8 mouse cellular contexts compared by ENCODE assay signal in genomic region chr2:112367222-112367621, GRCm38 (mm10). TPM values are rescaled to one million over a fixed set of nuclear protein-coding genes. Genes with fewer than 3 reads are reported as not detected.
DNase-seq lines count a peak whose midpoint lies in the region; ATAC-seq and TF ChIP-seq lines count a peak whose summit lies in the region.

No protein-coding gene starts in this region.

- DNase-seq in layer of hippocampus, adult 2 months (ENCODE audit: low spot score in 2 of 2), result no peak
- no peak for DNase-seq in layer of hippocampus, postnatal 14 days (ENCODE audit: low spot score in 2 of 2)
- peak; percentile 34 for DNase-seq in adipocyte (ENCODE audit: low spot score)
- DNase-seq in urinary bladder, adult 18-20 months (ENCODE audit: low spot score in 2 of 2), result no peak
- no peak for DNase-seq in frontal cortex, postnatal 36 days (ENCODE audit: low spot score in 2 of 2)

- peak overlapping the region; percentile 85 for H3K4me3 ChIP-seq in layer of hippocampus, adult 2 months
- peak overlapping the region; percentile 92 for H3K4me3 ChIP-seq in forebrain, embryonic 13.5 days
- H3K4me3 ChIP-seq in limb, embryonic 13.5 days, result peak overlapping the region; percentile 89
- H3K4me3 ChIP-seq in neural tube, embryonic 14.5 days (ENCODE audit: low read depth, low read length), result peak overlapping the region; percentile 58

- TF ChIP-seq CTCF in layer of hippocampus, adult 2 months (conservative IDR thresholded peaks at IDR 0.05), result no peak

- H3K9me3 ChIP-seq in forebrain, embryonic 13.5 days (replicated peaks), result no peaks in the 10 kb centered on the region
- no peaks in the 10 kb centered on the region for H3K9me3 ChIP-seq in limb, embryonic 13.5 days
- no peaks in the 10 kb centered on the region for H3K9me3 ChIP-seq in neural tube, embryonic 14.5 days (ENCODE audit: control insufficient read depth, low read length)

- ATAC-seq in forebrain, embryonic 13.5 days, result peak; percentile 26; the same call in 1 of the 2 replicates
- no peak for ATAC-seq in limb, embryonic 13.5 days (ENCODE audit: low FRiP score, low read depth)
- peak; percentile 64; the same call in 1 of the 2 replicates for ATAC-seq in neural tube, embryonic 14.5 days (ENCODE audit: low read depth)

- H3K4me1 ChIP-seq in forebrain, embryonic 13.5 days, result peaks cover 16% of the 10 kb centered on the region
- H3K4me1 ChIP-seq in limb, embryonic 13.5 days, result peaks cover 12% of the 10 kb centered on the region
- peaks cover 11% of the 10 kb centered on the region; the same call in 1 of the 2 replicates for H3K4me1 ChIP-seq in neural tube, embryonic 14.5 days (ENCODE audit: control insufficient read depth, insufficient read depth, low read length)

- H3K36me3 ChIP-seq in forebrain, embryonic 13.5 days (ENCODE audit: poor library complexity, severe bottlenecking), result peaks cover 29% of the 10 kb centered on the region
- H3K36me3 ChIP-seq in limb, embryonic 13.5 days, result peaks cover 25% of the 10 kb centered on the region
- H3K36me3 ChIP-seq in neural tube, embryonic 14.5 days (ENCODE audit: control insufficient read depth, insufficient read depth, low read length), result peaks cover 7% of the 10 kb centered on the region

- H3K27me3 ChIP-seq in forebrain, embryonic 13.5 days, result no peaks in the 10 kb centered on the region
- no peaks in the 10 kb centered on the region for H3K27me3 ChIP-seq in limb, embryonic 13.5 days
- no peaks in the 10 kb centered on the region for H3K27me3 ChIP-seq in neural tube, embryonic 14.5 days (ENCODE audit: control insufficient read depth, insufficient read depth, low read length)

- 21% methylated on average over 15 of the region's 15 CpGs for WGBS in forebrain, embryonic 13.5 days
- WGBS in limb, embryonic 13.5 days, result 18% methylated on average over 15 of the region's 15 CpGs
- 23% methylated on average over 15 of the region's 15 CpGs for WGBS in neural tube, embryonic 14.5 days

- H3K9ac ChIP-seq in forebrain, embryonic 13.5 days, result peak overlapping the region; percentile 84
- peak overlapping the region; percentile 86 for H3K9ac ChIP-seq in limb, embryonic 13.5 days
- H3K9ac ChIP-seq in neural tube, embryonic 14.5 days (replicated peaks; ENCODE audit: low read depth, low read length), result peak overlapping the region; percentile 51

- peak overlapping the region; percentile 96 for H3K27ac ChIP-seq in layer of hippocampus, adult 2 months
- H3K27ac ChIP-seq in forebrain, embryonic 13.5 days, result no peak overlapping the region
- H3K27ac ChIP-seq in limb, embryonic 13.5 days, result no peak overlapping the region
- peak overlapping the region; percentile 85; the same call in 1 of the 2 replicates for H3K27ac ChIP-seq in neural tube, embryonic 14.5 days (ENCODE audit: low read depth, low read length)

- H3K4me2 ChIP-seq in forebrain, embryonic 13.5 days, result peak overlapping the region; percentile 94
- H3K4me2 ChIP-seq in limb, embryonic 13.5 days (replicated peaks), result peak overlapping the region; percentile 88
- peak overlapping the region; percentile 77 for H3K4me2 ChIP-seq in neural tube, embryonic 14.5 days (ENCODE audit: low read depth, low read length)

RNA-seq across cellular contexts. Expression of gene Emc4, which starts 0.6 kb away (rescaled TPM):
- 100 to 1,000 TPM; 130 to 136 TPM for total RNA-seq in layer of hippocampus, adult 2 months (2021)
- total RNA-seq in layer of hippocampus, postnatal 14 days (2021), result 100 to 1,000 TPM; 160 to 166 TPM
- 139 and 147 TPM in 2 replicates for polyA plus RNA-seq in forebrain, embryonic 13.5 days (2015; fragmentation: Nextera tagmentation; extraction: Ambion mirVana)
- polyA plus RNA-seq in limb, embryonic 13.5 days (2015; fragmentation: Nextera tagmentation; extraction: Ambion mirVana), result 114 and 116 TPM in 2 replicates
- 180 and 217 TPM in 2 replicates for polyA plus RNA-seq in neural tube, embryonic 14.5 days (2014; fragmentation: Nextera tagmentation; extraction: Ambion mirVana)

RNA-seq across cellular contexts. Expression of gene Katnbl1, which starts 11.8 kb away (rescaled TPM):
- total RNA-seq in layer of hippocampus, adult 2 months (2021), result 10 to 100 TPM; 10.9 to 12.5 TPM
- 10 to 100 TPM; 11.2 to 12.0 TPM for total RNA-seq in layer of hippocampus, postnatal 14 days (2021)
- polyA plus RNA-seq in forebrain, embryonic 13.5 days (2015; fragmentation: Nextera tagmentation; extraction: Ambion mirVana), result 46.2 and 47.6 TPM in 2 replicates
- 48.4 and 53.0 TPM in 2 replicates for polyA plus RNA-seq in limb, embryonic 13.5 days (2015; fragmentation: Nextera tagmentation; extraction: Ambion mirVana)
- polyA plus RNA-seq in neural tube, embryonic 14.5 days (2014; fragmentation: Nextera tagmentation; extraction: Ambion mirVana), result 37.7 and 38.4 TPM in 2 replicates

Comparison
In these comparisons a context has a peak if more than half of its experiments do, and no peak if none do; other contexts are left out.
1. H3K27ac ChIP-seq: peak in layer of hippocampus, adult 2 months (single experiment) and neural tube, embryonic 14.5 days (single experiment); none in forebrain, embryonic 13.5 days (single experiment) and limb, embryonic 13.5 days (single experiment).
2. Peak in every context shown above with its lines, with median percentiles within 50 percentile points of each other: H3K4me3 ChIP-seq, H3K4me2 ChIP-seq and H3K9ac ChIP-seq.